Mouse (Mus musculus): ENCODE data around the gene Zfp503. TPM values are rescaled to one million over a fixed set of nuclear protein-coding genes. Genes with fewer than 3 reads are reported as not detected.

Gene Zfp503
- total RNA-seq (2021), result 1 to 10 TPM; 1.8 to 2.6 TPM
- long read RNA-seq, experiment 1, result 0 reads
- long read RNA-seq, experiment 2, partial matches to known transcripts, result 0 of 1 reads
- long read RNA-seq, experiment 2, other reads (novel, unspliced or antisense), result 1 of 1 reads

- intact Hi-C loops (cut with DNase I), result loop anchor here (5.0 to 10.0 kb wide), 5 partner anchors 178 to 1415 kb away; no protein-coding TSS in a partner anchor
- peak; percentile 29 to 44 for DNase-seq
These were observed at the start of gene Zfp503 for GRCm38 (mm10) chr14:21989291-21989913. Gene Zfp503, minus strand, starts transcription at chr14:21989601.

DNA sequence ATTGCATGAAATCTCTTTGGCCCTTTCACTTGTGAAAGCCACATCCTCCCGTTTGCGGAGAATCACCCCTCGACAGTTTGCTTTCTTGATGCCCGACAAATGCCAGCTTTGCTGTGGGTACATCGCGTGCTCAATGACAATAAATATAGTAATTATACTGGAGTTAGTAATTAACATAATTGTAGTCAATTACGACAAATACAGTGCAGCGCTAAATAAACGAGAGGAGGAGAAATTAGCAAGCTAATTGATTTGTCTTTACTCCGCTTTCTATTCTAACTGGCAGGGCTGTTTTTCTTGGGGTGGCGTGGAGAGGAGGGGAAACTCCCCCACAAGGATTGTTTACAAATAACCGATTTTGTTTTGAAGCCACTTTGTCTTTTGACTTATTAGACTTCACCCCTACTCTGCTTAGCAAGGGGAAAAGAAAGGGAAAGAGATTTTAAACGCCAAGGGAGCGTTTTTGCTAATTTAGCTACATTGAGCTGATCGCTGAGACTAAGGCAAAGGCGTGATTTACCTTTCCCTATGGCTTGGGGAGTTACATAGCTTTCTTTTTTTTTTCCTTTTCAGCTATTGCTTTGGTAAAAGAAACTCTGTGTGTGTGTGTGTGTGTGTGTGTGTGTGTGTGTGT lies 48.2 kb upstream of the Zfp503 start:
- intact Hi-C loops (cut with DNase I), result no loop called here
- no peak for DNase-seq

GRCm38 (mm10) chr14:22036802-22037497 lies 47.5 kb upstream of the Zfp503 start:
- DNase-seq, result no peak
- intact Hi-C loops (cut with DNase I), result no loop called here

GRCm38 (mm10) chr14:22036338-22036737 lies 46.9 kb upstream of the Zfp503 start:
- intact Hi-C loops (cut with DNase I), result no loop called here

DNA sequence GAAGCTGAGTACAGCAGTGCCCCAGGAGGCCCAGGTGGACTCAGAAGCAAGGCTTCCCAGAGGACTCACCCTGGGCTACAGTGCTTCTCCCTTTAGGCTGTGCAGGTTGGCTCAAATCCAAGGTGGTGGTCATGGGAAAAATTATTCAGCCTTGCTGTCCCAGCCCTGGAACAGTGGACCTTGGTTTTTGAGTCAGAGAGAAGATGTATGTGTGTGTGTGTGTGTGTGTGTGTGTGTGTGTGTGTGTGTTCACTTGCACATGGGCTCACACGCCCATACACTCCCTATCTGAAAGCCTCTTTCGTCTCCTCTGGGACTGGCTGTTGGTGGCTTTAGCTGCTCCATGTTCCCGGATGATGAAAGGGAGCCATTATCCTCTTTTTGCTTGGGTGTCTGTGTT lies 46.5 kb upstream of the Zfp503 start:
- intact Hi-C loops (cut with DNase I), result no loop called here
- peak; percentile 18 to 25 for DNase-seq

More at GRCm38 (mm10) chr14:22036338-22036737, 46.9 kb upstream of the Zfp503 start:
- DNase-seq, result no peak

DNA sequence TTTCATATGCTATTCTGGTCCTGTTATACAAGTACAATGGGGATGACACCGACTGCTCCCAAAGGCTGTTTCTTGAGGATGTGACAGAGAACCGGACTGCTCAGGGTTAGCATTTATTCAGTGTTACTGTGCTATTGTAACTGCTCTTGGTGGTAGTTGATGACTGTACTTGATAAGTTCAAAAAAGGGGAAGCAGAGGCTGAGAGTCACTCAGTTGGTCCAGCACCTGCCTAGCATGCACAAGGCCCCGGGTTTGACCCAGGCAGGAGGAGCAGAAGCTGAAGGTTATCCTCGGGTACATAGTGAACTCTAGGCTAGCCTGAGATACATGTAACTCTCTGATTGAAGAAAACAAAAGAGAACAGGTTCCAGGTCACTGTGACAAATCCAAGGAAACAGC lies 34.1 kb upstream of the Zfp503 start:
- intact Hi-C loops (cut with DNase I), result no loop called here
- no peak for DNase-seq

DNA sequence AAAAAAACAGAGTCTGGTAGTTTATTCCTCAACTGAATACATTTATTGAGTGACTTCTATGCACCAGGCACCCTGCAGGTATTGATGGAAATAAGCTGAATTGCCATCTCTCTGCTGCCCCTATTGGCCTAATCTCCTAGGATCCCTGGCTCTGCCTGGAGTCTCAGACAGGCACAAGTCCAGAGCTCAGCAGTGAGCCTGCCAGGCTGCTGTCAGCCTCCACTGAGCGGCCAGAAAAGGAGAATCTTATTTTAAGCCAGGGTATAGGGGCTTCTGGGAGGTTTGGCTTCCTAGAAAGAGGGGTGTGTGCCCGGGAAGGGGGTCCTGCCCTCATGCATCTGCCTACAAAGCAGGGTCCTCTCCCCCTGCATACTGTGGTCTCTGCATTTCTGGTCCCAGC lies 31.5 kb upstream of the Zfp503 start:
- DNase-seq, result peak; percentile 37 to 70
- intact Hi-C loops (cut with DNase I), result no loop called here

DNA sequence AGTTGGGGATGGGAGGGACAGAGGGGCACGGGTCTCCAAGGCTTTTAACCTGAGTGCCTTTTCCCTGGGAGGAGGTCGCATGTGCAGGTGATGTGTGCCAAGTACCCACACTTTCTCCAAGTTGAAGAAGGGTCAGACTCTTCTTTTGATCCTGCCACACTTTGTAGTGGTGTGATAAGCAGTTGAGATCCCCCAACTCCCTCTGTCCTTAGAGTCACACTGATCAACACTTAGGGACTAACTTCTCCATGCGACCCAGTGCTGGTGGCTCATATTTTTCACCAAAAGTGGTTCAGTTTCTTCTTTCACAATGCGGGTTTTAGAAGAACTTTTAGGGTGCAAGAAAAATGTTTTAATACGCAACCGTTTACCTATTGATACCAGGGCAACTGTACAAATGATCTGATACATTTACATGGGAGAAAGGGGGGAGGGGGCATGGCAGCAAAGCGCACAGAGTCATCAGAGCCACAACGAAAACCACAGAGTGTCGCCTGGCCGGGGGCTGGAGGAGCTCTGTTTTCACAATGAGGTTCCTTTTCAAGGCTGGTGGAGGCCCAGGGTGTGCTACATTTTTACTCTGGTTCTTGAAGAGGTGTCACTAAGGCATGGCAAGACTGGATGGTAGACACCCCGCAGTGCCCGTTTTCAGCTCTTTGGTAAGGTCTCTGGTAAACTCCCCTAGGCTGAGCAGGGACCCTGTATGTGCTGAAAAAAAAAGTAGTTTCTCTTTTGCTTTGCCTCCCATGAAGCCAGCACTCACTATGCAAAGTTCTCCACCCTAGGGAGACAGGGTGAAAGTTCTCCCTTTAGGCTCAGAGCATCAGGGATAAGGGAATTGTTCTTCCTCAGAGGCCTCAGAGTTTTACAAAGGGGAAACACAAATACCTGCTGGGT lies 30.8 kb upstream of the Zfp503 start:
- intact Hi-C loops (cut with DNase I), result no loop called here
- no peak for DNase-seq

GRCm38 (mm10) chr14:22019252-22019948 lies 30.0 kb upstream of the Zfp503 start, which contains the start of gene Lrmda:
Gene Lrmda, plus strand, starts transcription at chr14:22019712.
- intact Hi-C loops (cut with DNase I), result no loop called here
- DNase-seq, result peak; percentile 73 to 77

DNA sequence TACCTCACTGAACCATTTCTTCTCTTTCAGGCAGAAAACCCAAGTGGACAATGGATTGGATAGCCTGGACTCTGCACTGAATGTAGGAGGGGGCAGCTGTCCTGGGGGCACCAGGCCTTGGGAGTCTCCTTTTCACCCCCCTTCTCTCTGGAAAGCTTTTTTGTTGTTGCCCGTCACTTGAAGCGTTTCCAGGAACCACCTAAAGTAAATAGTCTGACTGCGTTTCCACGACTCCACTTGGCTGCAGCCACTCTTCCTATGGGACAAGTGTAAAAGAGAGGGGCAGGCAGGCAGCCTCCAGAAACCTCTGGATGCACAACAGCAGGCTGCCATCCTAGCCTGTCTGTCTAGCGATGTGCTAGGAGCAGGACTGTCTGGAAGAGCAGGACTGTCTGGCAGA lies 27.6 kb upstream of the Zfp503 start:
- intact Hi-C loops (cut with DNase I), result no loop called here
- DNase-seq, result no peak

GRCm38 (mm10) chr14:22014781-22015180 lies 25.4 kb upstream of the Zfp503 start:
- intact Hi-C loops (cut with DNase I), result no loop called here
- no peak for DNase-seq

DNA sequence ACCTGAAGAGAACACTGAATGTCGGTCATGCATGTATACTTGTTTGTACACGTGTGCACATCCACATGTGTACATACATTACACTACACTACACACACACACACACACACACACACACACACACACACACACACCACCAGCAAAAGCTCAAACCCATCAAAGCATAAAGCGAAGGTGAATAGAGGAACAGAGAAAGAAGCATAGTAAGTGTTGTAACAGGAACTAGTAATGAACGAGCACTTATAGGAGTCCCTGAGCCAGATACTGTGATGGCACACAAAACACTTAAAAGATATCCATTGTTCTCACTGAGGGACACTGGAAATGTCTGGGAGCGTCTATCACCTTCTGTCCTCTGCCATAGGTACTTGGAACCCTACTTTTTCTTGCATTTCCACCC lies 24.9 kb upstream of the Zfp503 start:
- intact Hi-C loops (cut with DNase I), result no loop called here
- DNase-seq, result no peak

DNA sequence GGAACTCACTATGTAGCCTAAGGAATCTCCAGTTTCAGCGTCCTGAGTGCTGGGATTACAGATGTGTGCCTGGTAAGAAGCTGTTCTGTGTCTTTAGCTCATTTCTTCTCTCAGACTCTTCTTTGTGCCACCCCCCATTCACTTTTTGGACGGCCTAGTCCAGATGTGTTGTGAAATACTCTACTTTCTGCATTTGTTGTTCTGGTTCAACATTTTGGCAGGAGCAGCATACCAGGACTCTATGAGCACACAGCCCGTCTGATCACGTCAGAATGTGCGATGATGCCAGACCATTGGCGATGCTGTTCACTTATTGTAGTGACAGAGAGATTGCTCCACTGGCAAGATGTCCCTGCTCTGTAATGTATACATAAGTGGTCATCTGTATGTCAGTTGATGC lies 17.6 kb upstream of the Zfp503 start:
- DNase-seq, result no peak
- intact Hi-C loops (cut with DNase I), result no loop called here

DNA sequence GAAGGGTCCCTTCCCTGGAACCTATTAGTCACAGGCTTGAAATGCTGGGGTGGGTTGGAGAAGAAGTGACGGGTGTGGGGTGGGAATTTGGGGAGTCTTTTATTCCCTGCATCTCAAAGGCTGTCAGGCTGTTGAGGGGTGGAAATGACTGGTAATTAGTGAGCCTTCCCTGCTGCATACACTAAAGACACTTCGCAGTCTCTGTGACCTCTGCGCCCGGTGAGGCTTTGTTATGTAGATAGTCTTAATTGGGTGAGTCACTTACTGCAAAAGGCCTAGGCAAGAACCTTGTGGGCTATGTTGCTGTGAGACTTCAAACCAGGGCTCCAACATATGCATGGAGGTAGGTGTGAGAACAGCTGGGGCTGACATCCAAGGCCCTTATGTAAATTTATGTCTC lies 15.5 kb upstream of the Zfp503 start:
- no peak for DNase-seq
- intact Hi-C loops (cut with DNase I), result no loop called here

- DNase-seq, result no peak
- intact Hi-C loops (cut with DNase I), result no loop called here
These were observed 14.2 kb upstream of the Zfp503 start for GRCm38 (mm10) chr14:22003631-22004030.

DNA sequence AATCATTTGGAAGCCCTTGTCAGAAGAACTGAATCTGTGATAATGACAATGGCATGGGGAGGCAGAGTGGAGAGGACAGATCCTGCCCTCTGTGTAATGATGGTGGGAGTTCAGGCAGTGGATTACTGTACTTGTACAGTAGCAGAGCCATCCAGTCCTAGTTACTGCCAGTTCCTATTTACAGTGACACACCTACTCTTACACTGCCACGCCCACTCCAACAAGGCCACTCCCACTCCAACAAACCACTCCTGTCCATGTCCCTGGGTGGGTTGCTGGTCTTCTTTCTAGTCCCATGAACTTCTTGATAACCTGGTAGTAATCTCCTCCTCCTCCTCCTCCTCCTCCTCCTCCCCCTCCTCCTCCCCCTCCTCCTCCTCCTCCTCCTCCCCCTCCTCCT lies 13.8 kb upstream of the Zfp503 start:
- intact Hi-C loops (cut with DNase I), result no loop called here

GRCm38 (mm10) chr14:21999588-21999987 lies 10.2 kb upstream of the Zfp503 start:
- no peak for DNase-seq
- intact Hi-C loops (cut with DNase I), result no loop called here

More for the DNA sequence above, 13.8 kb upstream of the Zfp503 start:
- DNase-seq, result no peak

GRCm38 (mm10) chr14:21995031-21995754 lies 5.8 kb upstream of the Zfp503 start:
- intact Hi-C loops (cut with DNase I), result no loop called here
- DNase-seq, result peak; percentile 57 to 58

Data from heart, postnatal 14 days (tissue).